Mouse (Mus musculus) left cerebral cortex, postnatal 4 days (tissue): ENCODE measurements around the gene Pld1. TPM values are rescaled to one million over a fixed set of nuclear protein-coding genes. Genes with fewer than 3 reads are reported as not detected.

ENCODE experiments used
- total RNA-seq, 2 experiments: library from RNA; stranded (reverse); gene quantifications; 2 replicates each; pipeline ENCODE4 v1.2.3; 2021

Pld1 gene
- total RNA-seq, 2 experiments from 2014 or later: 7.6 TPM

Other genes with a start within 250 kb of the Pld1 start
- 10 to 100 TPM; 25.9 to 26.4 TPM for gene Fndc3b, start 227.4 kb upstream of the Pld1 start, total RNA-seq
- 1 to 10 TPM; 1.1 to 1.9 TPM for gene Tmem212, start 42.3 kb upstream of the Pld1 start, total RNA-seq